Mouse (Mus musculus) gonadal fat pad, adult 2 months (tissue): Measurements from ENCODE around the gene Fgg. TPM values are rescaled to one million over a fixed set of nuclear protein-coding genes. Genes with fewer than 3 reads are reported as not detected.

Source experiments
- DNase-seq: peaks from one replicate; pipeline ENCODE4 v3.0.0-alpha.2; 2012; ENCODE audit warnings: low read depth
- polyA plus RNA-seq: library from polyadenylated mRNA; depleted of rRNA; stranded (reverse); fragments of >200 nt; gene quantifications from 2 replicates; pipeline ENCODE4 v1.2.3, GENCODE M21; 2012; rRNA removed

Fgg gene
- polyA plus RNA-seq = 1.2 and 4.0 TPM in 2 replicates

GRCm38 (mm10) chr3:83007557-83007956 is at the start of gene Fgg:
Gene Fgg (plus strand): TSS chr3:83007724.
- DNase-seq = no peak

GRCm38 (mm10) chr3:82971046-82971445 is 36.5 kb upstream of the Fgg start:
- DNase-seq = no peak

GRCm38 (mm10) chr3:82980818-82981217 is 26.7 kb upstream of the Fgg start:
- DNase-seq = no peak

GRCm38 (mm10) chr3:82981861-82982260 is 25.7 kb upstream of the Fgg start:
- DNase-seq = no peak

- DNase-seq = no peak
These were observed 22.7 kb upstream of the Fgg start for GRCm38 (mm10) chr3:82984840-82985239.

DNA sequence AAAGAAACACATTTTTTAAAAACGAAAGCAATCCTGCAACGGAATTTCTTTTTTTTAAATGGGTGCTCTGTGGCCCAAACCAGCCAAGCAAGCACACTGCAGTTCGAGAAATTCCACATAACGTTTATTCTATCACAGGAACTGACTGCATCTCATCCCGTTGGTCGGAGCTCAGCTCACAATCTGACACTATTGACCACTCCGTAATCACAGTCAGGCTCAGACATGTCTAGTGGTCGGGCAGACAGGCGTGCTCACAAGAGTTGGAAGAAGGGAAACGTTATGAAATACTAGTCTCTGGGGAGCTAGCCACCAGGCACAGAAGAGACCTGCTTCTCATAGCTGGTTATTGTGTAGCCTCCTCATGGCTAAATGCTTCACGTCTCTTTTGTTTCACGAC is 15.6 kb upstream of the Fgg start:
- no peak for DNase-seq

- no peak for DNase-seq
These were observed 14.6 kb upstream of the Fgg start for GRCm38 (mm10) chr3:82992956-82993355.

DNA sequence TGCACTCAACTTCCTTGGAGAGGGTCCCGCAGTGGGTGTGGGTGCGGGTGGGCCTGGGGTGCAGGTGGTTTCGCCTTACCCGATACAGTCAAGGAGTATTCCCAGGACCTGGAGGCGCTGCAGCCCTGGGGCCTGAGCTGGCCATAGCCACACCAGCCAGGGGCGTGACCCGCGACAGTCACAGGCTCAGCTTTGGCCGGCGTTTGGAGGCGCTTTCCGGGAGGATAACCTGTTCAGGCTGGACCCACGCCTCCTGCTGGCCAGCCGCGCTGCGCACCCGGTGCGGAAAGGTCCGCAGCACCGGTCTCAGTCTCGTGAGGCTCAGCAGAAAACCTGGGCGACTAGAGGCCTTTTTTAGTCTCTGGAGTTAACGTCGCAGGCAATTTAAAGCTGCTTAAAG is 12.2 kb upstream of the Fgg start:
- no peak for DNase-seq

- DNase-seq = no peak
These were observed 10.9 kb upstream of the Fgg start for GRCm38 (mm10) chr3:82996656-82997055.

DNA sequence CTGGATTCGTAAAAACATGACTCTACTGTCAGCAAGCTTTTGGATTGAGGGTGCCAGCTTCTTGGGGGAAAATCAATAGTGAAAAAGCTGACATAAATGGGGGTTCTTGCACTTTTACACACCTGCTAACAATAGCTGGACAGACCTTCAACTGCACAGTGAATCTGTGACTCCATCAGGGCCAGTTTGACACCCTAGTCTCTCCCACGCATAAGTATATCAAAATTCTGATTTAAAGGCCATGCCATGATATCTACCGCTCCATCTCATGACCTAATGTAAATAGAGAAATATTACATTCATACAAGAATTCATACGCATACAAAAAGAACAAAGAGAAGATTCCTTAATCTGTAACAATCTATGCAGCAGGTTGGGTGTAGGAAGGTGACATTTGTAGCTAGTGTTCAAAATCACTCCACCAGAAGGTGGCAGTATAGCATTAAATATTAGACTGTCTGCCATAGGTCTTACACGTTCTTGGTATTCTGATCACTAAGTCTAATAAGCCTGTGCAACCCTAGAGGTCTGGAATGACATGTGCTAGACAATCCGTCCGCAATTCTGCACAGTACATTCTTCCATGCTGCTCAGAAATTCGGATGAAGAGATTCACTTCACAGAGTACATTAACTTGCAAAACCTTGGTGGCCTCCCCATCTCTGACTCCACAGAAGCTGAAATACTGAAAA is 8.6 kb upstream of the Fgg start:
- DNase-seq = no peak

DNA sequence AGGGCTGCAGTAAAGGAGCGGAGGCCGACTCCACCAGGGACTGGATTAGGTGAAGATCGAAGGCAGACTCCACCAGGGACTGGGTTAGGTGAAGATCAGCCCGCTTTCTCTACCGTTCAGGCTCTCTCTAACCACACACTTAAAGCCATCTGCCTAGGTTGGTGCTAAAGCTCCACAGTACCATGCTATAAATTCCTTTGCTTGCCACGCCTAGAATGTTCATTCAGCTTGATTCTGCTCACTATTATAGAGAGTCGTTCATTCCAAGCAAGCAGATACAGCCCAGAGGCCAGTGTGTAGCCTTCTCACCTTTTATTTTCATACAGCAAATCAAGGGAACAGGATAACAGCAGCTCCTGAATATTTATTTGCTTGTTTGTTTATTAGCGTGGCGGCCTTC is 7.5 kb upstream of the Fgg start:
- DNase-seq = no peak

GRCm38 (mm10) chr3:83002191-83002590 is 5.3 kb upstream of the Fgg start:
- no peak for DNase-seq

- DNase-seq = no peak
These were observed 4.5 kb upstream of the Fgg start for GRCm38 (mm10) chr3:83003068-83003467.

- no peak for DNase-seq
These were observed 2.7 kb upstream of the Fgg start for GRCm38 (mm10) chr3:83004801-83005200.

GRCm38 (mm10) chr3:83010291-83010690 is 2.8 kb downstream of the Fgg start:
- DNase-seq = no peak

DNA sequence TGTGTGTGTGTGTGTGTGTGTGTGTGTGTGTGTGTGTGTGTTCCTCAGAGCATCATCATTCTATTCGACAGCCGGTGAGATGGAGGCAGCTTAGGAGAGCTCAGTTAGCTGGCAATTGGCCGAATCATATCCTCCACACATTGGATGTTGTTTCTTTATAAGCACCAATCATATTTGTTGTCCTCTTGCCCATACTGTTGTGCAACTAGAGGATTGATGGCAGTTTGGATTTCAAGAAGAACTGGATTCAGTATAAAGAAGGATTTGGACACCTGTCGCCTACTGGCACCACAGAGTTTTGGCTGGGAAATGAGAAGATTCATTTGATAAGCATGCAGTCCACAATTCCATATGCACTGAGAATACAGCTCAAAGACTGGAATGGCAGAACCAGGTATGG is 3.6 kb downstream of the Fgg start:
- peak; percentile 44 for DNase-seq

DNA sequence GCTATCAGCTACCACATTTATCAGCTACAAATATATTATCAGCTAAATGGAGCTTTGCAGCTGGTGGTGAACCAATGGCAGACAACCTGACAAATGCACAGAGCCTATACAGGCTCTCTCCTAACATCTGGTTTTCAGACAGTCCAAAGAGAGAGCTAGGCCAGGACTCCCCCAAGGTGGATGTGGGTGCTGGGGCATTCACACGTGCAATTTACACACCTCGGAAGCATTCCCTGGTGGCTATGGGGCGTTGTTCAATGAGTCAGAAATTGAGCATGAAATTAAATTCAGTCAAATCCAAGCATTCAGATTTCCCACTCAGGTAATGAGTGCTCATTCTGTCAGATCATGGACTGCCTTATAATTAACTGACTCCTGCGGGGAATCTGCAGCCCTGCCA is 4.0 kb downstream of the Fgg start:
- DNase-seq = no peak

- no peak for DNase-seq
These were observed 5.1 kb downstream of the Fgg start for GRCm38 (mm10) chr3:83012636-83013035.

DNA sequence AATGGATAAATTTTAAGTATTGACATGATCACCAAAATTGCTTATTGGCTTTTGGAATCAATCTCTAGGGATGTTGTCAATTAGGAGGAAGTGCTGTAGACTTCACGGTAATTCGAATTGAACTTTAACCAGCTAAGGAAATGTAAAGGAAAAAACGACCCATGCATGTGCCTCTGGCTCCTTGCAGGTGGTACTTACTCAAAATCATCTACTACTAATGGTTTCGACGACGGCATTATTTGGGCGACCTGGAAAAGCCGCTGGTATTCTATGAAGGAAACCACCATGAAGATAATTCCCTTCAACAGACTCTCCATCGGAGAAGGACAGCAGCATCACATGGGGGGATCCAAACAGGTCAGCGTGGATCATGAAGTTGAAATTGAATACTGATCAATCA is 6.4 kb downstream of the Fgg start:
- no peak for DNase-seq

DNA sequence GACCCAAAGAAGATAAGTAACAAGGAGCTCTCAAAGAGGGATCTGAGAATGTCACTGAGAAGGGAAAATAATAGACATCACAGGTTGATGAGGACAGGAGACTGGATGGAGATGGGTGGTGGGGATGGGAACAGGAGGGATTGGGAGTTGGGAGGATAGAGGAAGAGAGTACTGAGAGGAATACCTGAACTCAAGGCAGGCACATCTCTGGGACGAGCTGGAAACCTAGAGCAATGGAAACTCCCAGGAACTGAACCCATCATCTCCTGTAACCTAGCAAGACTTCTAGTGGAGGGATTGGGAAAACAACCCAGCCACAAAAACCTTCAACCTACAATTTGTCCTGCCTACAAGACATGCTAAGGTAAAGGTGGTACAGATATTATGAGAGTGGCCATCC is 8.7 kb downstream of the Fgg start:
- no peak for DNase-seq

DNA sequence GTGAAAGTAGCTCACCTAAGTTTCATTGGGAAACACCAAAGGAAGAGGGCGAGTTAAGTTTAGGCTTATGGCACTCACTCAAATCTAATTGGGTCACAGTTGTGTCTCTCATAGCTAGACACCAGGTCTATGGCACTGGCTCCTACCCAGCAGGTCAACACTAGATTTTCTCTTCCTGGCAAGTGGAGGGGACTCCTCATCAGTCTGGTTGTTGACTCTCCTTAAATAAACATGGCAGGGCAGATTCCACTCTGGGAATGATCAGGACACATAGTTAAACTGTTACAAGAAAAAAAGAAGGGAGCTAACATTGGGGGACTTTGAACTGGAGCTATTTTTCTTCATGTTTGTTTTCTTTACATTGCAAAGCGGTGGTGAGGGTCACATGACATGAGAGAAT is 12.9 kb downstream of the Fgg start:
- no peak for DNase-seq

- no peak for DNase-seq
These were observed 13.7 kb downstream of the Fgg start for GRCm38 (mm10) chr3:83021176-83021575.

GRCm38 (mm10) chr3:83025036-83025435 is 17.5 kb downstream of the Fgg start:
- DNase-seq = no peak
